Mouse (Mus musculus) lung, postnatal 0 days (tissue): ENCODE data around the gene Herpud1.

Source experiments
- CTCF ChIP-seq: IDR thresholded peaks from 2 replicates; pipeline ENCODE4 v1.5.1; 2016; ENCODE audit warnings: antibody characterized with exemption, mild to moderate bottlenecking
- EP300 ChIP-seq: IDR thresholded peaks from 2 replicates; pipeline ENCODE4 v1.6.1; 2016; ENCODE audit warnings: antibody characterized with exemption, mild to moderate bottlenecking, control low read depth

GRCm38 (mm10) chr8:94337559-94337958 lies 48.7 kb upstream of the Herpud1 start:
- TF ChIP-seq EP300 = no peak
- TF ChIP-seq CTCF = no peak
